ENCODE assay signal across 8 mouse cellular contexts in the genomic region with DNA sequence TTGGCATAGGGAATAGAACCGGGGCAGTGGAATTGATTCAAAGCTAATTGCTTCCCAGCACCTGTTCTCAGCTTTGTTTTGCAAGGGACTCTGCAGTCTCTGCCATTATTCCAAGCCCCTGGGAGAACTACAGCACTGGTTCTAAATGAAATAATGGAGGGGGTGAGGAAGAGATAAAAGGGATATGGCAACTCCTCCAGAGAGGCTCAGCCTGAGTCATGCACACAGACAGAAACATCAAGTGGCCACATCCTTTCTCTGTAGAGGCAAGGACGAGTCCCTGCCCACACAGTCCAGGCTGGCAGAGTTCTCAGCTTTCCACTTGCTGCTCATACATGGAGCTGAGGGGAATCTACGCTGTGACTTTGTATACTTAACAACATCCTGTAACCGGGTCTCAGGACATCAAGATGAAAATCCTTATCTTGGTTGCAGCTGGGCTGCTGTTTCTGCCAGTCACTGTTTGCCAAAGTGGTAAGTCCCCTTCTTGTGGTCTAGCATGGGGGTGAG. TPM values are rescaled to one million over a fixed set of nuclear protein-coding genes. Genes with fewer than 3 reads are reported as not detected.
A peak's percentile ranks its signal among the peaks of the same experiment; 100 is the strongest.
DNase-seq lines count a peak whose midpoint lies in the region; ATAC-seq and TF ChIP-seq lines count a peak whose summit lies in the region.

A gene (plus strand): TSS at position 200 of the 510 bp plus-strand sequence.

- WGBS in lung, embryonic 14.5 days, result 41% methylated on average over 4 of the region's 4 CpGs
- WGBS in lung, adult 2 months, result 29% methylated on average over 4 of the region's 4 CpGs

- H3K4me2 ChIP-seq in lung, embryonic 14.5 days, result no peak within 1 kb of the TSS

- no peak within 1 kb of the TSS for H3K4me3 ChIP-seq in lung, embryonic 14.5 days (ENCODE audit: low read depth, low read length)
- no peak within 1 kb of the TSS for H3K4me3 ChIP-seq in lung, adult 2 months (replicated peaks; ENCODE audit: extremely low read depth, low read depth, low read length)

- ATAC-seq in lung, embryonic 14.5 days (ENCODE audit: insufficient read depth), result 0 out of 2 replicates have a peak, but pooled peaks have one; percentile 28
- 0 out of 2 replicates have a peak, but pooled peaks have one; percentile 13 for ATAC-seq in neutrophil, adult 5-6 weeks (ENCODE audit: extremely low read depth, insufficient number of reproducible peaks, low FRiP score, poor library complexity, severe bottlenecking)

- H3K9ac ChIP-seq in lung, embryonic 14.5 days, result no peak within 1 kb of the TSS

- no peaks in the 10 kb centered on the region for H3K9me3 ChIP-seq in lung, embryonic 14.5 days (ENCODE audit: low read depth, low read length)

- TF ChIP-seq POLR2A in lung, adult 2 months (IDR thresholded peaks at IDR 0.05; ENCODE audit: borderline replicate concordance, extremely low read depth, low read depth, low read length), result no peak
- no peak for TF ChIP-seq POLR2A in brain, embryonic 14.5 days (IDR thresholded peaks at IDR 0.05; ENCODE audit: borderline replicate concordance, extremely low read depth, insufficient read depth, insufficient read length, poor library complexity, severe bottlenecking)

- H3K27ac ChIP-seq in lung, embryonic 14.5 days (ENCODE audit: low read depth), result no peak within 1 kb of the TSS; the same call in 1 of the 2 replicates

- no peaks in the 10 kb centered on the region for H3K4me1 ChIP-seq in lung, embryonic 14.5 days (ENCODE audit: insufficient read depth)
- peaks cover 8% of the 10 kb centered on the region for H3K4me1 ChIP-seq in lung, adult 2 months (ENCODE audit: control insufficient read depth, insufficient read depth, low read length)

- no peaks in the 10 kb centered on the region for H3K27me3 ChIP-seq in lung, embryonic 14.5 days (ENCODE audit: insufficient read depth, low read length)

- DNase-seq in lung, embryonic 14.5 days, result peak; percentile 38
- no peak for DNase-seq in lung, adult 2 months
- peak; percentile 80 for DNase-seq in brain, embryonic 14.5 days (ENCODE audit: low read depth)
- peak; percentile 13 for DNase-seq in liver
- DNase-seq in retina, postnatal 1 day, result no peak
- DNase-seq in cerebellum, adult 11-12 months, result no peak
- no peak for DNase-seq in ovary, postnatal 36 days (ENCODE audit: low spot score)

- H3K36me3 ChIP-seq in lung, embryonic 14.5 days (ENCODE audit: insufficient read depth), result no peaks in the 10 kb centered on the region

- no peak for TF ChIP-seq CTCF in lung, embryonic 14.5 days (IDR thresholded peaks at IDR 0.05; ENCODE audit: low read depth)
- TF ChIP-seq CTCF in lung, adult 2 months (IDR thresholded peaks at IDR 0.05; ENCODE audit: insufficient read depth, low read length), result no peak
- TF ChIP-seq CTCF in brain, embryonic 14.5 days (IDR thresholded peaks at IDR 0.05; ENCODE audit: borderline replicate concordance, extremely low read depth, insufficient read depth, insufficient read length), result no peak

RNA-seq across cellular contexts. Expression of the gene that starts here (rescaled TPM):
- polyA plus RNA-seq in lung, embryonic 14.5 days (2014; fragmentation: Nextera tagmentation; extraction: Ambion mirVana), result 0.91 and 1.3 TPM in 2 replicates
- polyA plus RNA-seq in lung, adult 2 months (2012; rRNA removed), result 1.6 and 2.3 TPM in 2 replicates
- 0.53 and 0.88 TPM in 2 replicates for polyA plus RNA-seq in brain, embryonic 14.5 days (2012; rRNA removed)
- 1.3 and 2.6 TPM in 2 replicates for total RNA-seq in neutrophil, adult 5-6 weeks (2017)

Comparison
In these comparisons a context has a peak if more than half of its experiments do, and no peak if none do; other contexts are left out.
1. DNase-seq: peak in lung, embryonic 14.5 days (single experiment) and liver (single experiment); none in lung, adult 2 months (single experiment), retina, postnatal 1 day (single experiment), cerebellum, adult 11-12 months (single experiment) and ovary, postnatal 36 days (single experiment).
2. Peak in DNase-seq in brain, embryonic 14.5 days; RNA of the gene not detected or under 1 TPM.